Mouse (Mus musculus): ENCODE measurements around the gene Amigo2. TPM values are rescaled to one million over a fixed set of nuclear protein-coding genes. Genes with fewer than 3 reads are reported as not detected.

The Amigo2 gene
- 1 to 10 TPM; 2.8 to 3.1 TPM for total RNA-seq (2021)
- long read RNA-seq, experiment 1, partial matches to known transcripts: 0 of 6 reads
- long read RNA-seq, experiment 1, other reads (novel, unspliced or antisense): 4 of 6 reads
- long read RNA-seq, experiment 2, partial matches to known transcripts: 0 of 5 reads
- long read RNA-seq, experiment 2, other reads (novel, unspliced or antisense): 5 of 5 reads

GRCm38 (mm10) chr15:97246911-97247790 lies at the start of gene Amigo2, which contains the start of gene Pced1b:
Gene Amigo2, minus strand, starts transcription at chr15:97247287.
Gene Pced1b, plus strand, starts transcription at chr15:97247107.
- DNase-seq: peak; percentile 64

GRCm38 (mm10) chr15:97291291-97292050 lies 44.4 kb upstream of the Amigo2 start:
- DNase-seq: peak; percentile 26

- DNase-seq: no peak
These were observed 43.3 kb upstream of the Amigo2 start for GRCm38 (mm10) chr15:97290351-97290750.

- DNase-seq: no peak
These were observed 42.1 kb upstream of the Amigo2 start for GRCm38 (mm10) chr15:97289176-97289575.

- no peak for DNase-seq
These were observed 41.6 kb upstream of the Amigo2 start for GRCm38 (mm10) chr15:97288690-97289089.

GRCm38 (mm10) chr15:97287436-97288143 lies 40.5 kb upstream of the Amigo2 start:
- DNase-seq: no peak

GRCm38 (mm10) chr15:97286731-97287130 lies 39.6 kb upstream of the Amigo2 start:
- DNase-seq: no peak

GRCm38 (mm10) chr15:97285665-97286212 lies 38.7 kb upstream of the Amigo2 start:
- no peak for DNase-seq

GRCm38 (mm10) chr15:97284201-97284600 lies 37.1 kb upstream of the Amigo2 start:
- DNase-seq: no peak

GRCm38 (mm10) chr15:97282572-97282881 lies 35.4 kb upstream of the Amigo2 start:
- no peak for DNase-seq

GRCm38 (mm10) chr15:97281712-97282571 lies 34.9 kb upstream of the Amigo2 start:
- no peak for DNase-seq

GRCm38 (mm10) chr15:97280776-97281175 lies 33.7 kb upstream of the Amigo2 start:
- DNase-seq: no peak

- DNase-seq: no peak
These were observed 33.0 kb upstream of the Amigo2 start for GRCm38 (mm10) chr15:97280131-97280530.

- no peak for DNase-seq
These were observed 31.4 kb upstream of the Amigo2 start for GRCm38 (mm10) chr15:97278340-97278948.

GRCm38 (mm10) chr15:97277328-97277727 lies 30.2 kb upstream of the Amigo2 start:
- DNase-seq: no peak

GRCm38 (mm10) chr15:97276660-97277153 lies 29.6 kb upstream of the Amigo2 start:
- no peak for DNase-seq

GRCm38 (mm10) chr15:97275626-97276395 lies 28.7 kb upstream of the Amigo2 start:
- no peak for DNase-seq

- no peak for DNase-seq
These were observed 25.7 kb upstream of the Amigo2 start for GRCm38 (mm10) chr15:97272831-97273230.

- no peak for DNase-seq
These were observed 25.1 kb upstream of the Amigo2 start for GRCm38 (mm10) chr15:97271985-97272697.

All from gastrocnemius, postnatal 10 days (tissue).